Comparison of ENCODE assay signal across 8 mouse cellular contexts in genomic region chrX:135796305-135797211, GRCm38 (mm10). TPM values are rescaled to one million over a fixed set of nuclear protein-coding genes. Genes with fewer than 3 reads are reported as not detected.
DNase-seq lines count a peak whose midpoint lies in the region; ATAC-seq and TF ChIP-seq lines count a peak whose summit lies in the region.
"Not testable (repeated sequence)": the region's sequence is repeated elsewhere in the genome, so short reads cannot be mapped to it uniquely, and the experiment has no call there.

No protein-coding gene starts in this region.

- peak overlapping the region; percentile 53 for H3K4me3 ChIP-seq in forebrain, embryonic 14.5 days (ENCODE audit: low read depth, low read length)
- H3K4me3 ChIP-seq in hindbrain, embryonic 13.5 days, result peak overlapping the region; percentile 62
- peak overlapping the region; percentile 54 for H3K4me3 ChIP-seq in left cerebral cortex, adult 2 months
- H3K4me3 ChIP-seq in lung, postnatal 0 days (ENCODE audit: low read depth, low read length), result peak overlapping the region; percentile 34
- H3K4me3 ChIP-seq in neural tube, embryonic 14.5 days (ENCODE audit: low read depth, low read length), result peak overlapping the region; percentile 52

- not testable (repeated sequence) for TF ChIP-seq EP300 in lung, postnatal 0 days (IDR thresholded peaks at IDR 0.05)

- H3K27ac ChIP-seq in forebrain, embryonic 14.5 days (ENCODE audit: low read depth, low read length), result peak overlapping the region; percentile 58; the same call in 1 of the 2 replicates
- peak overlapping the region; percentile 85 for H3K27ac ChIP-seq in hindbrain, embryonic 13.5 days
- H3K27ac ChIP-seq in left cerebral cortex, adult 2 months, result peak overlapping the region; percentile 81
- H3K27ac ChIP-seq in lung, postnatal 0 days (ENCODE audit: low read length), result not testable (repeated sequence)
- peak overlapping the region; percentile 79 for H3K27ac ChIP-seq in neural tube, embryonic 14.5 days (ENCODE audit: low read depth, low read length)

- peak overlapping the region; percentile 54 for H3K4me2 ChIP-seq in forebrain, embryonic 14.5 days (ENCODE audit: low read length)
- H3K4me2 ChIP-seq in hindbrain, embryonic 13.5 days, result peak overlapping the region; percentile 57
- peak overlapping the region; percentile 69 for H3K4me2 ChIP-seq in lung, postnatal 0 days (replicated peaks; ENCODE audit: low read depth, low read length)
- H3K4me2 ChIP-seq in neural tube, embryonic 14.5 days (ENCODE audit: low read depth, low read length), result peak overlapping the region; percentile 43

- 24% methylated on average over 20 of the region's 26 CpGs for WGBS in forebrain, embryonic 14.5 days
- 15% methylated on average over 22 of the region's 26 CpGs for WGBS in hindbrain, embryonic 13.5 days
- WGBS in lung, postnatal 0 days, result 13% methylated on average over 19 of the region's 26 CpGs
- WGBS in neural tube, embryonic 14.5 days, result 11% methylated on average over 18 of the region's 26 CpGs

- peak; percentile 4 for DNase-seq in ZHBTc4 (ENCODE audit: low read depth, low spot score)
- peak; percentile 40 to 59 for DNase-seq in cerebellum, postnatal 14 days
- peak; percentile 6 for DNase-seq in forebrain, embryonic 14.5 days (ENCODE audit: low spot score)
- DNase-seq in left cerebral cortex, adult 2 months (ENCODE audit: extremely low spot score in 1 of 2, low spot score in 2 of 2), result not testable (repeated sequence)
- peak; percentile 5 for DNase-seq in lung, postnatal 0 days (ENCODE audit: low spot score)
- peak; percentile 18 for DNase-seq in thymus, postnatal 14 days

- ATAC-seq in forebrain, embryonic 14.5 days, result peak; percentile 12; the same call in 1 of the 2 replicates
- ATAC-seq in hindbrain, embryonic 13.5 days (ENCODE audit: low FRiP score), result peak; percentile 75
- peak; percentile 58 for ATAC-seq in lung, postnatal 0 days
- peak; percentile 11 for ATAC-seq in neural tube, embryonic 14.5 days (ENCODE audit: low read depth)

- not testable (repeated sequence) for H3K4me1 ChIP-seq in forebrain, embryonic 14.5 days (ENCODE audit: control insufficient read depth, insufficient read depth, low read length); hindbrain, embryonic 13.5 days (replicated peaks); lung, postnatal 0 days (ENCODE audit: insufficient read depth, low read depth, low read length); neural tube, embryonic 14.5 days (ENCODE audit: control insufficient read depth, insufficient read depth, low read length)

- peaks cover 21% of the 10 kb centered on the region for H3K36me3 ChIP-seq in forebrain, embryonic 14.5 days (ENCODE audit: control insufficient read depth, insufficient read depth, low read length)
- peaks cover 24% of the 10 kb centered on the region for H3K36me3 ChIP-seq in hindbrain, embryonic 13.5 days
- not testable (repeated sequence) for H3K36me3 ChIP-seq in lung, postnatal 0 days (ENCODE audit: insufficient read depth, low read length); neural tube, embryonic 14.5 days (ENCODE audit: control insufficient read depth, insufficient read depth, low read length)

- not testable (repeated sequence) for H3K9me3 ChIP-seq in forebrain, embryonic 14.5 days (replicated peaks; ENCODE audit: control insufficient read depth, low read length); hindbrain, embryonic 13.5 days; lung, postnatal 0 days (ENCODE audit: low read length); neural tube, embryonic 14.5 days (ENCODE audit: control insufficient read depth, low read length)

- H3K27me3 ChIP-seq in forebrain, embryonic 14.5 days (replicated peaks; ENCODE audit: control insufficient read depth, insufficient read depth, low read length); hindbrain, embryonic 13.5 days; lung, postnatal 0 days (replicated peaks; ENCODE audit: insufficient read depth, low read length); neural tube, embryonic 14.5 days (ENCODE audit: control insufficient read depth, insufficient read depth, low read length): not testable (repeated sequence)

- TF ChIP-seq CTCF in left cerebral cortex, adult 2 months (IDR thresholded peaks at IDR 0.05); lung, postnatal 0 days (IDR thresholded peaks at IDR 0.05): not testable (repeated sequence)

- H3K9ac ChIP-seq in forebrain, embryonic 14.5 days (ENCODE audit: low read length), result peak overlapping the region; percentile 71
- H3K9ac ChIP-seq in hindbrain, embryonic 13.5 days, result peak overlapping the region; percentile 85
- H3K9ac ChIP-seq in lung, postnatal 0 days (replicated peaks; ENCODE audit: low read depth), result 0 out of 2 replicates have a peak overlapping the region, but pooled peaks have one; percentile 26
- H3K9ac ChIP-seq in neural tube, embryonic 14.5 days (replicated peaks; ENCODE audit: low read depth, low read length), result peak overlapping the region; percentile 63

- intact Hi-C loops in left cerebral cortex, adult 2 months (cut with DNase I), result not testable (repeated sequence)

RNA-seq across cellular contexts. Expression of gene Bhlhb9, which starts 0.8 kb away (rescaled TPM):
- 88.2 and 104 TPM in 2 replicates for polyA plus RNA-seq in forebrain, embryonic 14.5 days (2014; fragmentation: Nextera tagmentation; extraction: Ambion mirVana)
- polyA plus RNA-seq in hindbrain, embryonic 13.5 days (2015; fragmentation: Nextera tagmentation; extraction: Ambion mirVana), result 107 and 112 TPM in 2 replicates
- 10 to 100 TPM; 68.8 to 69.9 TPM for total RNA-seq in left cerebral cortex, adult 2 months (2021)
- polyA plus RNA-seq in lung, postnatal 0 days (2015; fragmentation: Nextera tagmentation; extraction: Ambion mirVana), result 17.0 and 20.7 TPM in 2 replicates
- polyA plus RNA-seq in neural tube, embryonic 14.5 days (2014; fragmentation: Nextera tagmentation; extraction: Ambion mirVana), result 114 and 127 TPM in 2 replicates

RNA-seq across cellular contexts. Expression of gene Gprasp2, which starts 42.3 kb away (rescaled TPM):
- 100 and 111 TPM in 2 replicates for polyA plus RNA-seq in forebrain, embryonic 14.5 days (2014; fragmentation: Nextera tagmentation; extraction: Ambion mirVana)
- 145 and 151 TPM in 2 replicates for polyA plus RNA-seq in hindbrain, embryonic 13.5 days (2015; fragmentation: Nextera tagmentation; extraction: Ambion mirVana)
- total RNA-seq in left cerebral cortex, adult 2 months (2021), result 100 to 1,000 TPM; 176 to 226 TPM
- polyA plus RNA-seq in lung, postnatal 0 days (2015; fragmentation: Nextera tagmentation; extraction: Ambion mirVana), result 2.1 and 3.3 TPM in 2 replicates
- 183 and 196 TPM in 2 replicates for polyA plus RNA-seq in neural tube, embryonic 14.5 days (2014; fragmentation: Nextera tagmentation; extraction: Ambion mirVana)

RNA-seq across cellular contexts. Expression of gene Armcx5, which starts 54.0 kb away (rescaled TPM):
- 7.6 TPM in 2 replicates for polyA plus RNA-seq in forebrain, embryonic 14.5 days (2014; fragmentation: Nextera tagmentation; extraction: Ambion mirVana)
- 11.5 and 13.1 TPM in 2 replicates for polyA plus RNA-seq in hindbrain, embryonic 13.5 days (2015; fragmentation: Nextera tagmentation; extraction: Ambion mirVana)
- 10 to 100 TPM; 33.3 to 33.7 TPM for total RNA-seq in left cerebral cortex, adult 2 months (2021)
- 6.7 and 8.4 TPM in 2 replicates for polyA plus RNA-seq in lung, postnatal 0 days (2015; fragmentation: Nextera tagmentation; extraction: Ambion mirVana)
- polyA plus RNA-seq in neural tube, embryonic 14.5 days (2014; fragmentation: Nextera tagmentation; extraction: Ambion mirVana), result 10.3 and 11.2 TPM in 2 replicates

RNA-seq across cellular contexts. Expression of gene Gprasp1, which starts 54.0 kb away (rescaled TPM):
- polyA plus RNA-seq in forebrain, embryonic 14.5 days (2014; fragmentation: Nextera tagmentation; extraction: Ambion mirVana), result 94.4 and 118 TPM in 2 replicates
- polyA plus RNA-seq in hindbrain, embryonic 13.5 days (2015; fragmentation: Nextera tagmentation; extraction: Ambion mirVana), result 159 and 172 TPM in 2 replicates
- 100 to 1,000 TPM; 344 to 376 TPM for total RNA-seq in left cerebral cortex, adult 2 months (2021)
- polyA plus RNA-seq in lung, postnatal 0 days (2015; fragmentation: Nextera tagmentation; extraction: Ambion mirVana), result 11.5 and 14.7 TPM in 2 replicates
- polyA plus RNA-seq in neural tube, embryonic 14.5 days (2014; fragmentation: Nextera tagmentation; extraction: Ambion mirVana), result 229 and 270 TPM in 2 replicates

Comparison
In these comparisons a context has a peak if more than half of its experiments do, and no peak if none do; other contexts are left out.
1. ATAC-seq: peak in every context shown above with its lines; median percentile 75 in hindbrain, embryonic 13.5 days; 58 in lung, postnatal 0 days; 12 in forebrain, embryonic 14.5 days; 11 in neural tube, embryonic 14.5 days.
2. H3K9ac ChIP-seq: peak in every context shown above with its lines; median percentile 85 in hindbrain, embryonic 13.5 days; 71 in forebrain, embryonic 14.5 days; 63 in neural tube, embryonic 14.5 days; 26 in lung, postnatal 0 days.
3. RNA of gene Gprasp2, which starts 42.3 kb away (polyA plus RNA-seq): 183 to 196 TPM in neural tube, embryonic 14.5 days, 145 to 151 TPM in hindbrain, embryonic 13.5 days and 100 to 111 TPM in forebrain, embryonic 14.5 days; 2.1 to 3.3 TPM in lung, postnatal 0 days; every median in the first group is over 10 times any median in the second.
4. Peak in every context shown above with its lines, with median percentiles within 50 percentile points of each other: H3K4me2 ChIP-seq and H3K4me3 ChIP-seq.